Mouse (Mus musculus): Measurements from ENCODE around the gene Pctp.

GRCm38 (mm10) chr11:90027216-90027615, 24.5 kb upstream of the Pctp start:
- TF ChIP-seq GATA1 (IDR thresholded peaks at IDR 0.05; ENCODE audit: borderline replicate concordance, low read length) (no peak), FLI1 (IDR thresholded peaks at IDR 0.05; ENCODE audit: low read length) (no peak)

Data from megakaryocyte, embryonic 14.5 days (primary cell).